Mouse (Mus musculus) cerebellum, adult 9-10 months (tissue): ENCODE measurements at regions not wholly inside any gene's neighbourhood (a gene's known extent, or its start where the extent isn't known, plus 50 kb on each side); places are given as distances from the start of the nearest gene placed in this dataset.

Experiments used
- DNase-seq: peaks from one replicate; pipeline ENCODE4 v3.0.0; 2022

GRCm38 (mm10) chr4:142956376-142956775 is 256.4 kb downstream of the Prdm2 start:
- peak; percentile 4 for DNase-seq

- no peak for DNase-seq
Measured at GRCm38 (mm10) chr4:142953724-142954123, 259.1 kb downstream of the Prdm2 start.

- DNase-seq, result no peak
Measured at GRCm38 (mm10) chr4:142952879-142953278, 259.9 kb downstream of the Prdm2 start.

- no peak for DNase-seq
Measured at GRCm38 (mm10) chr4:142947673-142948072, 265.1 kb downstream of the Prdm2 start.

- no peak for DNase-seq
Measured at GRCm38 (mm10) chr4:142933627-142934026, 279.2 kb downstream of the Prdm2 start.

GRCm38 (mm10) chr4:142929245-142929644 is 283.6 kb downstream of the Prdm2 start:
- DNase-seq, result no peak

GRCm38 (mm10) chr4:142927328-142928108 is 285.3 kb downstream of the Prdm2 start:
- DNase-seq, result peak; percentile 41

GRCm38 (mm10) chr4:142925111-142925510 is 287.7 kb downstream of the Prdm2 start:
- DNase-seq, result peak; percentile 89

- DNase-seq, result no peak
Measured at GRCm38 (mm10) chr4:142909355-142909947, 303.3 kb downstream of the Prdm2 start.

GRCm38 (mm10) chr4:142908782-142909181 is 304.0 kb downstream of the Prdm2 start:
- no peak for DNase-seq

GRCm38 (mm10) chr4:142903356-142904032 is 309.3 kb downstream of the Prdm2 start:
- DNase-seq, result no peak

GRCm38 (mm10) chr4:142900792-142901191 is 312.0 kb downstream of the Prdm2 start:
- no peak for DNase-seq

- no peak for DNase-seq
Measured at GRCm38 (mm10) chr4:142898994-142899393, 313.8 kb downstream of the Prdm2 start.

GRCm38 (mm10) chr4:142890711-142891110 is 322.1 kb downstream of the Prdm2 start:
- DNase-seq, result no peak

GRCm38 (mm10) chr4:142888891-142889290 is 323.9 kb downstream of the Prdm2 start:
- no peak for DNase-seq

- peak; percentile 50 for DNase-seq
Measured at GRCm38 (mm10) chr4:142887876-142888275, 324.9 kb downstream of the Prdm2 start.

- peak; percentile 90 for DNase-seq
Measured at GRCm38 (mm10) chr4:142880323-142880759, 332.5 kb downstream of the Prdm2 start.

- DNase-seq, result peak; percentile 94
Measured at GRCm38 (mm10) chr4:142876151-142876550, 336.6 kb downstream of the Prdm2 start.

- no peak for DNase-seq
Measured at GRCm38 (mm10) chr4:142875105-142875504, 337.7 kb downstream of the Prdm2 start.

- DNase-seq, result no peak
Measured at GRCm38 (mm10) chr4:142866341-142866740, 346.5 kb downstream of the Prdm2 start.

GRCm38 (mm10) chr4:142865593-142865992 is 347.2 kb downstream of the Prdm2 start:
- no peak for DNase-seq

- no peak for DNase-seq
Measured at GRCm38 (mm10) chr4:142863939-142864338, 348.9 kb downstream of the Prdm2 start.

GRCm38 (mm10) chr4:142860441-142860840 is 352.4 kb downstream of the Prdm2 start:
- DNase-seq, result no peak

- DNase-seq, result peak; percentile 97
Measured at GRCm38 (mm10) chr4:142856626-142857025, 356.2 kb downstream of the Prdm2 start.
